Mouse (Mus musculus) C2C12 (cell line): Measurements from ENCODE around the gene Parp11.

Source experiments
- CTCF ChIP-seq: IDR thresholded peaks from one replicate; pipeline ENCODE4 v1.5.1; 2011; ENCODE audit not compliant: control insufficient read depth, insufficient read depth, insufficient read length
- USF1 ChIP-seq: IDR thresholded peaks from one replicate; pipeline ENCODE4 v1.6.1; 2011; ENCODE audit warnings: low read depth, mild to moderate bottlenecking, control low read depth, moderate library complexity

DNA sequence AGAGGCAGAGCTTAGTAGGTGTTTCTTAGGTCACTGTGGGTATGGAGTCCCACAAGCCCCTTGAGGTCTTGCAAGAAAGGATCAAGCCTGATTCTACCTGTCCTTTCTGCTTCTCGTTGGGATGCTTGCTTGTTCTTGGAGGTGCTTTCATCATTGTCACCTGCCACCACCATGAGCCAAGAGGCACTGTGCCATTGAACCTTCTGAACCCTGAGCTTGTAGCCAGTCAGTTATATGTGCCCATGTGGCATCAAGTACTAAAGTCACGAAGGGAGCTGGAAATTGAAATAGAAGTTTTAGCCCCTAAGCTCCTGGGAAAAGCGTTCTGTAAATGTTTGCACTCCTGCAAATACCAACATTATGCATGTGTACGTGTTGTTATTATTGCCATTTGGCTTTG is 14.9 kb downstream of the Parp11 start:
- TF ChIP-seq CTCF (no peak), USF1 (no peak)
